Comparison of ENCODE assay signal across 25 mouse cellular contexts in the genomic region with DNA sequence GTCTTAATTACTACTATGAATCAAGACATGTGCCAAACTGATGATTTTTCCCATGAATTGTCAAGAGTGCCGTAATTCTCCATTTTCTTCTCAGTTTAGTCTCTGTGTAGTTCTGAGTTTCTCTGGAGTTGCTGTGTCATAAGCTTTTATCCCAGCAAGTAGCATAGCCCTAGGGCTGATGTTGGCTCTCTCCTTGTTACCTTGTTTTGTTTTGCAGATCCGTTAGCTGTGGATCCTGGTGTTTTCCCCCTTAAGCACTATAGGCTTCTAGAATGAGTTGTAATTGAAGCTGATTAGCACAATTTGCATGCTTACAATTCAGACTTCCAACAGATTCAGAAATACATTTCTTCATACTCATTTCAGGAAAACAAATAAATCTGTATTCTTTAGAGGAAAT.
DNase-seq lines count a peak whose midpoint lies in the region; ATAC-seq lines count a peak whose summit lies in the region.
"Had no signal": no experiment of that assay in that cellular context is flagged by ENCODE, and none has a peak within 500 bp of the region (broad histone marks: within the 10 kb centered on the region; RNA-seq: fewer than 3 reads in every experiment).

No protein-coding gene starts in this region.

- no peak overlapping the region for H3K27ac ChIP-seq in hindbrain, embryonic 14.5 days
- no peak overlapping the region for H3K27ac ChIP-seq in hindbrain, embryonic 16.5 days (ENCODE audit: low read depth, low read length)
- H3K27ac ChIP-seq: heart, embryonic 10.5 days; heart, embryonic 15.5 days; hindbrain, embryonic 12.5 days; liver, embryonic 12.5 days had no signal

- H3K4me1 ChIP-seq in hindbrain, embryonic 14.5 days (replicated peaks; ENCODE audit: control insufficient read depth, insufficient read depth, low read length): no peaks in the 10 kb centered on the region
- no peaks in the 10 kb centered on the region for H3K4me1 ChIP-seq in hindbrain, embryonic 16.5 days (ENCODE audit: control insufficient read depth, insufficient read depth, low read depth, low read length)
- H3K4me1 ChIP-seq: heart, embryonic 10.5 days; heart, embryonic 15.5 days; hindbrain, embryonic 12.5 days; liver, embryonic 12.5 days had no signal

- peak; percentile 40; the same call in 1 of the 2 replicates for ATAC-seq in hindbrain, embryonic 14.5 days (ENCODE audit: low FRiP score)
- ATAC-seq in hindbrain, embryonic 16.5 days: no peak
- ATAC-seq in monocyte, adult 5-6 weeks (replicated peaks; ENCODE audit: insufficient number of reproducible peaks, low FRiP score, low TSS enrichment, poor library complexity, severe bottlenecking): no peak
- ATAC-seq: CD4-positive, CD25-positive, alpha-beta regulatory T cell, adult 4 months; inflammation-experienced regulatory T-cells, adult 6 months; liver, embryonic 12.5 days; liver, postnatal 0 days had no signal

- no peaks in the 10 kb centered on the region for H3K27me3 ChIP-seq in hindbrain, embryonic 14.5 days (ENCODE audit: control insufficient read depth, insufficient read depth, low read length)
- no peaks in the 10 kb centered on the region for H3K27me3 ChIP-seq in hindbrain, embryonic 16.5 days (replicated peaks; ENCODE audit: control insufficient read depth, insufficient read depth, low read length)
- H3K27me3 ChIP-seq: heart, embryonic 15.5 days; hindbrain, embryonic 12.5 days; liver, embryonic 12.5 days had no signal

- WGBS in hindbrain, embryonic 14.5 days: 49% methylated on average over 2 of the region's 2 CpGs
- WGBS in hindbrain, embryonic 16.5 days: 45% methylated on average over 2 of the region's 2 CpGs

- H3K36me3 ChIP-seq in hindbrain, embryonic 14.5 days (replicated peaks; ENCODE audit: control insufficient read depth, insufficient read depth): no peaks in the 10 kb centered on the region
- H3K36me3 ChIP-seq in hindbrain, embryonic 16.5 days (ENCODE audit: control insufficient read depth, insufficient read depth, low read length): no peaks in the 10 kb centered on the region
- H3K36me3 ChIP-seq: heart, embryonic 10.5 days; heart, embryonic 15.5 days; hindbrain, embryonic 12.5 days; liver, embryonic 12.5 days had no signal

- H3K4me2 ChIP-seq in hindbrain, embryonic 14.5 days (replicated peaks): no peak overlapping the region
- no peak overlapping the region for H3K4me2 ChIP-seq in hindbrain, embryonic 16.5 days (ENCODE audit: low read length)
- H3K4me2 ChIP-seq: heart, embryonic 15.5 days; hindbrain, embryonic 12.5 days; liver, embryonic 12.5 days had no signal

- no peaks in the 10 kb centered on the region for H3K9me3 ChIP-seq in hindbrain, embryonic 14.5 days (ENCODE audit: control insufficient read depth, low read length)
- no peaks in the 10 kb centered on the region for H3K9me3 ChIP-seq in hindbrain, embryonic 16.5 days (ENCODE audit: control insufficient read depth, low read length)
- H3K9me3 ChIP-seq: heart, embryonic 10.5 days; heart, embryonic 15.5 days; hindbrain, embryonic 12.5 days; liver, embryonic 12.5 days had no signal

- H3K9ac ChIP-seq in hindbrain, embryonic 14.5 days: no peak overlapping the region
- H3K9ac ChIP-seq in hindbrain, embryonic 16.5 days (ENCODE audit: low read depth, low read length): no peak overlapping the region
- H3K9ac ChIP-seq: heart, embryonic 15.5 days; hindbrain, embryonic 12.5 days; liver, embryonic 12.5 days; liver, postnatal 0 days had no signal

- H3K4me3 ChIP-seq in hindbrain, embryonic 14.5 days (replicated peaks; ENCODE audit: low read length): no peak overlapping the region
- H3K4me3 ChIP-seq in hindbrain, embryonic 16.5 days (ENCODE audit: low read length): no peak overlapping the region
- H3K4me3 ChIP-seq: heart, embryonic 10.5 days; heart, embryonic 15.5 days; hindbrain, embryonic 12.5 days; liver, embryonic 12.5 days had no signal

- DNase-seq in hindbrain, embryonic 14.5 days (ENCODE audit: low spot score): no peak
- peak; percentile 8 for DNase-seq in retina, postnatal 1 day
- no peak for DNase-seq in retina, embryonic 14.5 days (ENCODE audit: low spot score)
- DNase-seq in brain, adult 2 months (ENCODE audit: low read depth, low spot score): peak; percentile 3
- DNase-seq in layer of hippocampus, adult 9-10 months (ENCODE audit: low spot score): no peak
- DNase-seq: adrenal gland, postnatal 14 days; cerebellum, adult 8-10 months; cerebellum, postnatal 25 days; gastrocnemius, postnatal 14 days; kidney, adult 11 months; kidney, postnatal 25 days; left cerebral cortex, postnatal 4 days; liver, postnatal 0 days; lung, postnatal 36 days; right cerebral cortex, adult 18-20 months; spleen, adult 18-20 months; thymus, postnatal 14 days had no signal

Comparison
In these comparisons a context has a peak if more than half of its experiments do, and no peak if none do; other contexts are left out.
1. DNase-seq: peak in retina, postnatal 1 day (single experiment) and brain, adult 2 months (single experiment); none in hindbrain, embryonic 14.5 days (single experiment), retina, embryonic 14.5 days (single experiment) and layer of hippocampus, adult 9-10 months (single experiment).